Mouse (Mus musculus): ENCODE data around the gene Imp3. TPM values are rescaled to one million over a fixed set of nuclear protein-coding genes. Genes with fewer than 3 reads are reported as not detected.
A peak's percentile ranks its signal among the peaks of the same experiment; 100 is the strongest.

Imp3 gene
- total RNA-seq, 1 experiment: 108 TPM

DNA sequence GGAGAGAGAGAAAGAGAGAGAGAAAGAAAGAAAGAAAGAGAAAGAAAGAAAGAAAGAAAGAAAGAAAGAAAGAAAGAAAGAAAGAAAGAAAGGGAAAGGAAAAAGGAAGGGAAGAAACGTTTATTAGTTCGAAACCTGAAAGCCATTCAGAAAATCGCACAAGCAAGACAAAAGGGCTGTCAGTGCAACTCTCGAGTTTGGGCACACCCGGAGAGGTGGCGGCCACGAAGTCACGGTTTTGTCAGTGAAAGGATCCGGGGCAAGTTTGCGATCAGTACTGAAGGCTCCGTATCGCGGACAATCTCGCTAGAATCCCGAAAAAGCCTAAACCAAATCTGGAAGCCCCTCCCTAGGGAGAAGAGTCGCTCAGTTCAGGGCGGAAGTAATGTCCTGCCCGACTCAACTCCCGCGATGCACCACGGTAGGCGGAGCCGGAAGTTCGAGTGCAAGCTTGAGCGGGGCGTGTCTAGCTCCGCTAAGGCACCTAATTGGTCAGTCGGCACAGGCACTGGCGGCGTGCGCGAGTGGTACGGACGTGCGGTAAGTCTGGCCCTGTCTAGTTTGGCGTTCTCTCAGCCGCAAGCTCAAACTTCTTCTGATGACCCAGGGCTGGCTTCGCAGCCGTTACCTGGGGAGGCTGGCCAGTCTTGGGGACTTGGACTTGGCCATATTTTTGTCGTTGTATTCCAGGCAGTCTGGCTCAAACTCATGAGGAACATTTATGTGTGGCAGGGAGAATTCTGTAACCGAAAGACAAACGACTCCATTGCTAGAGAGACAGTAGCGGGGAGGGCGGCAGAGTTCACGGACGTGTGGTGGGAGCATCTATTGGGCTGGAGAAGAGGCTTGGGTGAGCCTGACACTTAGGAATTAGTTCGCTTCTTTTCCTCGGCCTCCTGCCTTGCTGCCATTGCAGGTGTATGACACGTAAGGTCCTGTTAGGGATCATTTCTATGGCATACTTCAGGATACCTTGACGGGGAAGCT lies 13.4 kb downstream of the Imp3 start, which contains the start of gene Snupn:
Snupn (plus strand) TSS at position 465 of the 987 bp plus-strand sequence.
- Histone ChIP-seq H3K27ac (ENCODE audit: insufficient read depth, low read depth, low read length, poor library complexity, severe bottlenecking) (peak within 1 kb of the TSS; percentile 54), H3K4me3 (ENCODE audit: insufficient read depth in 1 of 2, low read depth in 1 of 2, low read length in 2 of 2, poor library complexity in 1 of 2, severe bottlenecking in 1 of 2) (peak within 1 kb of the TSS; percentile 75 to 99), H3K36me3 (ENCODE audit: control insufficient read depth, insufficient read depth, low read length, poor library complexity, severe bottlenecking) (no peaks in the 10 kb centered on the region), H3K9me3 (ENCODE audit: control insufficient read depth, insufficient read depth, low read depth, low read length) (no peaks in the 10 kb centered on the region), H3K9ac (ENCODE audit: insufficient read depth, low read depth, low read length, poor library complexity, severe bottlenecking) (peak within 1 kb of the TSS; percentile 80), H3K4me1 (ENCODE audit: control insufficient read depth in 2 of 2, insufficient read depth in 2 of 2, low read length in 2 of 2, poor library complexity in 1 of 2) (peaks cover 2 to 3% of the 10 kb centered on the region in 2 experiments; a peak in 2 of 4 replicates)
- in situ Hi-C loops (cut with MboI; ENCODE audit: low sequenced_read_pairs in 2 of 2, unreplicated experiment in 2 of 2): no loop called here
- peak; percentile 99 for DNase-seq (ENCODE audit: low read depth, low spot score)
- TF ChIP-seq HCFC1 (IDR thresholded peaks at IDR 0.05; ENCODE audit: borderline replicate concordance, insufficient read depth, low read length): peak; percentile 69; the same call in 1 of the 2 replicates
- TF ChIP-seq MAFK (IDR thresholded peaks at IDR 0.05; ENCODE audit: insufficient read depth, low read depth, low read length): no peak
- TF ChIP-seq ZNF384 (IDR thresholded peaks at IDR 0.05; ENCODE audit: low read depth, low read length): no peak
- no peak for TF ChIP-seq ZC3H11A (IDR thresholded peaks at IDR 0.05; ENCODE audit: borderline replicate concordance, low read depth, low read length)
- peak; percentile 88 for TF ChIP-seq CHD2 (IDR thresholded peaks at IDR 0.05; ENCODE audit: low read depth, low read length)

DNA sequence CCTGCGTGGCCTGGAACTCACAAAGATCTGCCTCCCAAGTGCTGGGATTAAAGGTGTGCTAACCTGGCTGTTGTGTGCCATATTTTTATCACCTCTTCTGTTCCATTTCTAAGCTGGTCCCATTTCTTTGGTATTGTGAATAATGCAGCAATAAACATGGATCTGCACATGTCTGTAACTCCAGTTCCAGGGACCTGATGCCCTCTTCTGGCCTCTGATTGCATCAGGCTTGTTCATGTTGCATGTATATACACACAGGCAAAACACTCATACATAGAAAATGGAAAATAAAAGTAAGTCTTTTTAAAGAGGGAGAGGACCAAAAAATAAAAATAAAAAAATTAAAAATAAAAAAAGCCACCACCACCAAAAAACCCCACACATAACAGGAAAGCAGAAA lies 16.3 kb downstream of the Imp3 start:
- Histone ChIP-seq H3K9ac (ENCODE audit: insufficient read depth, low read depth, low read length, poor library complexity, severe bottlenecking) (no peak overlapping the region), H3K36me3 (ENCODE audit: control insufficient read depth, insufficient read depth, low read length, poor library complexity, severe bottlenecking) (peaks cover 2% of the 10 kb centered on the region), H3K4me3 (ENCODE audit: insufficient read depth in 1 of 2, low read depth in 1 of 2, low read length in 2 of 2, poor library complexity in 1 of 2, severe bottlenecking in 1 of 2) (no peak overlapping the region), H3K27ac (ENCODE audit: insufficient read depth, low read depth, low read length, poor library complexity, severe bottlenecking) (no peak overlapping the region), H3K4me1 (ENCODE audit: control insufficient read depth in 2 of 2, insufficient read depth in 2 of 2, low read length in 2 of 2, poor library complexity in 1 of 2) (peaks cover 2 to 3% of the 10 kb centered on the region in 2 experiments; a peak in 2 of 4 replicates), H3K9me3 (ENCODE audit: control insufficient read depth, insufficient read depth, low read depth, low read length) (no peaks in the 10 kb centered on the region)
- in situ Hi-C loops (cut with MboI; ENCODE audit: low sequenced_read_pairs in 2 of 2, unreplicated experiment in 2 of 2): no loop called here
- TF ChIP-seq ZC3H11A (IDR thresholded peaks at IDR 0.05; ENCODE audit: borderline replicate concordance, low read depth, low read length) (no peak), ZNF384 (IDR thresholded peaks at IDR 0.05; ENCODE audit: low read depth, low read length) (no peak), HCFC1 (IDR thresholded peaks at IDR 0.05; ENCODE audit: borderline replicate concordance, insufficient read depth, low read length) (no peak)
- DNase-seq (ENCODE audit: low read depth, low spot score): no peak

GRCm38 (mm10) chr9:56956966-56957675 lies 19.8 kb downstream of the Imp3 start:
- Histone ChIP-seq H3K27ac (ENCODE audit: insufficient read depth, low read depth, low read length, poor library complexity, severe bottlenecking) (no peak overlapping the region), H3K36me3 (ENCODE audit: control insufficient read depth, insufficient read depth, low read length, poor library complexity, severe bottlenecking) (peaks cover 2% of the 10 kb centered on the region), H3K9me3 (ENCODE audit: control insufficient read depth, insufficient read depth, low read depth, low read length) (no peaks in the 10 kb centered on the region), H3K4me1 (ENCODE audit: control insufficient read depth in 2 of 2, insufficient read depth in 2 of 2, low read length in 2 of 2, poor library complexity in 1 of 2) (no peaks in the 10 kb centered on the region; a peak in 1 of 4 replicates), H3K4me3 (ENCODE audit: insufficient read depth in 1 of 2, low read depth in 1 of 2, low read length in 2 of 2, poor library complexity in 1 of 2, severe bottlenecking in 1 of 2) (no peak overlapping the region), H3K9ac (ENCODE audit: insufficient read depth, low read depth, low read length, poor library complexity, severe bottlenecking) (no peak overlapping the region)
- TF ChIP-seq ZNF384 (IDR thresholded peaks at IDR 0.05; ENCODE audit: low read depth, low read length) (no peak), ZC3H11A (IDR thresholded peaks at IDR 0.05; ENCODE audit: borderline replicate concordance, low read depth, low read length) (no peak), CHD2 (IDR thresholded peaks at IDR 0.05; ENCODE audit: low read depth, low read length) (no peak), MAFK (IDR thresholded peaks at IDR 0.05; ENCODE audit: insufficient read depth, low read depth, low read length) (no peak), HCFC1 (IDR thresholded peaks at IDR 0.05; ENCODE audit: borderline replicate concordance, insufficient read depth, low read length) (no peak)
- DNase-seq (ENCODE audit: low read depth, low spot score): no peak
- in situ Hi-C loops (cut with MboI; ENCODE audit: low sequenced_read_pairs in 2 of 2, unreplicated experiment in 2 of 2): no loop called here

GRCm38 (mm10) chr9:56958689-56959088 lies 21.4 kb downstream of the Imp3 start:
- in situ Hi-C loops (cut with MboI; ENCODE audit: low sequenced_read_pairs in 2 of 2, unreplicated experiment in 2 of 2): no loop called here
- TF ChIP-seq ZC3H11A (IDR thresholded peaks at IDR 0.05; ENCODE audit: borderline replicate concordance, low read depth, low read length) (no peak), MAFK (IDR thresholded peaks at IDR 0.05; ENCODE audit: insufficient read depth, low read depth, low read length) (no peak), ZNF384 (IDR thresholded peaks at IDR 0.05; ENCODE audit: low read depth, low read length) (no peak), HCFC1 (IDR thresholded peaks at IDR 0.05; ENCODE audit: borderline replicate concordance, insufficient read depth, low read length) (no peak), CHD2 (IDR thresholded peaks at IDR 0.05; ENCODE audit: low read depth, low read length) (no peak)
- DNase-seq (ENCODE audit: low read depth, low spot score): no peak

More at GRCm38 (mm10) chr9:56958689-56959088, 21.4 kb downstream of the Imp3 start:
- Histone ChIP-seq H3K36me3 (ENCODE audit: control insufficient read depth, insufficient read depth, low read length, poor library complexity, severe bottlenecking) (peaks cover 2% of the 10 kb centered on the region), H3K9me3 (ENCODE audit: control insufficient read depth, insufficient read depth, low read depth, low read length) (no peaks in the 10 kb centered on the region), H3K27ac (ENCODE audit: insufficient read depth, low read depth, low read length, poor library complexity, severe bottlenecking) (no peak overlapping the region), H3K4me3 (ENCODE audit: insufficient read depth in 1 of 2, low read depth in 1 of 2, low read length in 2 of 2, poor library complexity in 1 of 2, severe bottlenecking in 1 of 2) (no peak overlapping the region), H3K4me1 (ENCODE audit: control insufficient read depth in 2 of 2, insufficient read depth in 2 of 2, low read length in 2 of 2, poor library complexity in 1 of 2) (no peaks in the 10 kb centered on the region; a peak in 1 of 4 replicates), H3K9ac (ENCODE audit: insufficient read depth, low read depth, low read length, poor library complexity, severe bottlenecking) (no peak overlapping the region)

All from ES-E14 (cell line).